8 mouse cellular contexts compared by ENCODE assay signal in the genomic region with DNA sequence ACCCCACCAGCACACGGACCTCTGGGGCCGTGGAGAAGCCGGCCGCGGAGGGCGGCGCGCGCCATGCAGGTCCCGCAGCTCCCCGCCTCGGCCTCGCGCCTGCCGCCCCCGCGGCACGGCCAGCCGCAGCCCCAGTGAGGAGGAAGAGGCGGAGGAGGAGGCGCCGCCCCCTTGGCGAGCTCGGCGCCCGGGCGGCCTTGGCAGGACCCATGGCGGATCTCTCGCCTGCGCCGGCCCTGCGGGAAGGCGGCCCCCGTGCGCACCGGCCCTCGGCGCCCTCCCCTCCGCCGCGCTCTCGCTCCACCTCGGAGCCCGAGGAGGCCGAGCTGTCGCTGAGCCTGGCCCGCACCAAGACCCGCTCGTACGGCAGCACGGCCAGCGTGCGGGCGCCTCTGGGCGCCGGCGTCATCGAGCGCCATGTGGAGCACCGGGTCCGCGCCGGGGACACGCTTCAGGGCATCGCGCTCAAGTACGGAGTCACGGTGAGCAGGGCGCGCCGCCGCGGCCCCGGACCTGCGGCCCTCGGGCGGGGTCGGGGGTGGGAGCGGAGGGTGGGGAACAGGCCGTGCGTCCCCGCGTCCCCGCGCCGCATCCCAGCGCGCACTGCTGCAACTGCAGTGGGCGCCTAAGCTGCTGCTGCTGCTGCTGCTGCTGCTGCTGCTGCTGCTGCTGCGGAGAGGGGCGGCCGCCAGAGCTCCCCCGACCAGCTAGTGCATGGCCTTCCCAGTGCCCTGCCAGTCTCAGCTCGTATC. TPM values are rescaled to one million over a fixed set of nuclear protein-coding genes. Genes with fewer than 3 reads are reported as not detected.
A peak's percentile ranks its signal among the peaks of the same experiment; 100 is the strongest.
DNase-seq lines count a peak whose midpoint lies in the region; ATAC-seq and TF ChIP-seq lines count a peak whose summit lies in the region.

A gene (plus strand): TSS at position 186 of the 752 bp plus-strand sequence.

- peak within 1 kb of the TSS; percentile 84 for H3K27ac ChIP-seq in forebrain, embryonic 14.5 days (ENCODE audit: low read depth, low read length)
- H3K27ac ChIP-seq in heart, postnatal 0 days (ENCODE audit: low read depth): peak within 1 kb of the TSS; percentile 74
- H3K27ac ChIP-seq in liver, embryonic 16.5 days (ENCODE audit: low read length): no peak within 1 kb of the TSS
- H3K27ac ChIP-seq in neural tube, embryonic 15.5 days (replicated peaks): peak within 1 kb of the TSS; percentile 96

- H3K4me1 ChIP-seq in E14TG2a.4 (replicated peaks; ENCODE audit: low read depth, low read length): peaks cover 13% of the 10 kb centered on the region
- peaks cover 3% of the 10 kb centered on the region for H3K4me1 ChIP-seq in forebrain, embryonic 14.5 days (ENCODE audit: control insufficient read depth, insufficient read depth, low read length)
- no peaks in the 10 kb centered on the region for H3K4me1 ChIP-seq in heart, postnatal 0 days (ENCODE audit: control insufficient read depth, insufficient read depth)
- H3K4me1 ChIP-seq in liver, embryonic 16.5 days (ENCODE audit: control insufficient read depth, low read depth, low read length): no peaks in the 10 kb centered on the region
- H3K4me1 ChIP-seq in neural tube, embryonic 15.5 days: peaks cover 19% of the 10 kb centered on the region

- no peak for TF ChIP-seq CTCF in E14TG2a.4 (conservative IDR thresholded peaks at IDR 0.05; ENCODE audit: low read length)
- no peak for TF ChIP-seq CTCF in heart, postnatal 0 days (IDR thresholded peaks at IDR 0.05; ENCODE audit: low read depth)

- WGBS in forebrain, embryonic 14.5 days: under 1% methylated on average over 43 of the region's 94 CpGs
- WGBS in heart, postnatal 0 days: under 1% methylated on average over 82 of the region's 94 CpGs
- WGBS in liver, embryonic 16.5 days (ENCODE audit: insufficient replicate concordance): under 1% methylated on average over 80 of the region's 94 CpGs
- under 1% methylated on average over 89 of the region's 94 CpGs for WGBS in neural tube, embryonic 15.5 days

- no peaks in the 10 kb centered on the region for H3K9me3 ChIP-seq in E14TG2a.4 (ENCODE audit: low read length)
- H3K9me3 ChIP-seq in forebrain, embryonic 14.5 days (replicated peaks; ENCODE audit: control insufficient read depth, low read length): no peaks in the 10 kb centered on the region
- no peaks in the 10 kb centered on the region for H3K9me3 ChIP-seq in heart, postnatal 0 days (replicated peaks; ENCODE audit: control insufficient read depth, low read length)
- no peaks in the 10 kb centered on the region for H3K9me3 ChIP-seq in liver, embryonic 16.5 days (replicated peaks; ENCODE audit: control insufficient read depth, low read length)
- H3K9me3 ChIP-seq in neural tube, embryonic 15.5 days (replicated peaks): no peaks in the 10 kb centered on the region

- H3K9ac ChIP-seq in forebrain, embryonic 14.5 days (ENCODE audit: low read length): peak within 1 kb of the TSS; percentile 90
- peak within 1 kb of the TSS; percentile 79 for H3K9ac ChIP-seq in heart, postnatal 0 days (replicated peaks; ENCODE audit: low read depth, low read length)
- peak within 1 kb of the TSS; percentile 39; the same call in 1 of the 2 replicates for H3K9ac ChIP-seq in liver, embryonic 16.5 days (ENCODE audit: low read depth, low read length)
- peak within 1 kb of the TSS; percentile 94 for H3K9ac ChIP-seq in neural tube, embryonic 15.5 days (replicated peaks)

- peak; percentile 25 for DNase-seq in c-Kit-positive CD71-negative TER-119-negative erythroid progenitor cells, embryonic 14.5 days (ENCODE audit: low read depth)
- DNase-seq in forebrain, embryonic 14.5 days (ENCODE audit: low spot score): peak; percentile 72
- peak; percentile 30 for DNase-seq in heart, postnatal 0 days (ENCODE audit: low spot score)
- DNase-seq in kidney, postnatal 36 days: peak; percentile 18 to 68
- peak; percentile 34 to 46 for DNase-seq in thymus, postnatal 36 days

- no peak for TF ChIP-seq EP300 in heart, postnatal 0 days (IDR thresholded peaks at IDR 0.05; ENCODE audit: low read depth)

- peak within 1 kb of the TSS; percentile 86 for H3K4me2 ChIP-seq in forebrain, embryonic 14.5 days (ENCODE audit: low read length)
- H3K4me2 ChIP-seq in heart, postnatal 0 days (ENCODE audit: low read depth, low read length): peak within 1 kb of the TSS; percentile 92
- peak within 1 kb of the TSS; percentile 74 for H3K4me2 ChIP-seq in liver, embryonic 16.5 days (ENCODE audit: low read depth, low read length)
- H3K4me2 ChIP-seq in neural tube, embryonic 15.5 days: peak within 1 kb of the TSS; percentile 90

- H3K36me3 ChIP-seq in E14TG2a.4 (ENCODE audit: insufficient read depth, low read length): no peaks in the 10 kb centered on the region
- H3K36me3 ChIP-seq in forebrain, embryonic 14.5 days (ENCODE audit: control insufficient read depth, insufficient read depth, low read length): no peaks in the 10 kb centered on the region
- no peaks in the 10 kb centered on the region for H3K36me3 ChIP-seq in heart, postnatal 0 days (replicated peaks; ENCODE audit: control insufficient read depth, insufficient read depth, low read length)
- H3K36me3 ChIP-seq in liver, embryonic 16.5 days (ENCODE audit: control insufficient read depth, insufficient read depth): no peaks in the 10 kb centered on the region
- no peaks in the 10 kb centered on the region for H3K36me3 ChIP-seq in neural tube, embryonic 15.5 days

- ATAC-seq in forebrain, embryonic 14.5 days: peak; percentile 90
- ATAC-seq in heart, postnatal 0 days (ENCODE audit: insufficient read depth, low read depth): peak; percentile 83
- peak; percentile 70 for ATAC-seq in liver, embryonic 16.5 days (ENCODE audit: low read depth)
- ATAC-seq in neural tube, embryonic 15.5 days (ENCODE audit: low FRiP score): peak; percentile 91

- H3K4me3 ChIP-seq in E14TG2a.4 (replicated peaks; ENCODE audit: low read length): peak within 1 kb of the TSS; percentile 88
- peak within 1 kb of the TSS; percentile 81 for H3K4me3 ChIP-seq in forebrain, embryonic 14.5 days (ENCODE audit: low read depth, low read length)
- H3K4me3 ChIP-seq in heart, postnatal 0 days (ENCODE audit: low read depth, low read length): peak within 1 kb of the TSS; percentile 77
- H3K4me3 ChIP-seq in liver, embryonic 16.5 days (ENCODE audit: low read depth, low read length): peak within 1 kb of the TSS; percentile 62
- H3K4me3 ChIP-seq in neural tube, embryonic 15.5 days (replicated peaks): peak within 1 kb of the TSS; percentile 75

- H3K27me3 ChIP-seq in E14TG2a.4 (ENCODE audit: insufficient read depth, low read length): peaks cover 54% of the 10 kb centered on the region
- H3K27me3 ChIP-seq in forebrain, embryonic 14.5 days (replicated peaks; ENCODE audit: control insufficient read depth, insufficient read depth, low read length): no peaks in the 10 kb centered on the region
- H3K27me3 ChIP-seq in heart, postnatal 0 days (ENCODE audit: control insufficient read depth, insufficient read depth, low read length): no peaks in the 10 kb centered on the region
- H3K27me3 ChIP-seq in liver, embryonic 16.5 days (ENCODE audit: control insufficient read depth, insufficient read depth, low read depth, low read length): peaks cover 26% of the 10 kb centered on the region
- H3K27me3 ChIP-seq in neural tube, embryonic 15.5 days (replicated peaks): no peaks in the 10 kb centered on the region

RNA-seq across cellular contexts. Expression of the gene that starts here (rescaled TPM):
- polyA plus RNA-seq in forebrain, embryonic 14.5 days (2014; fragmentation: Nextera tagmentation; extraction: Ambion mirVana): 26.0 and 34.1 TPM in 2 replicates
- 11.9 and 12.0 TPM in 2 replicates for total RNA-seq in heart, postnatal 0 days (2014; rRNA removed; ENCODE audit: low replicate concordance)
- polyA plus RNA-seq in heart, postnatal 0 days (2015; fragmentation: Nextera tagmentation; extraction: Ambion mirVana): 20.4 and 21.2 TPM in 2 replicates
- 2.1 and 2.8 TPM in 2 replicates for polyA plus RNA-seq in liver, embryonic 16.5 days (2015; fragmentation: Nextera tagmentation; extraction: Ambion mirVana)
- polyA plus RNA-seq in neural tube, embryonic 15.5 days (2015; fragmentation: Nextera tagmentation; extraction: Ambion mirVana): 33.8 and 39.5 TPM in 2 replicates

Comparison
In these comparisons a context has a peak if more than half of its experiments do, and no peak if none do; other contexts are left out.
1. H3K9ac ChIP-seq: peak in every context shown above with its lines; median percentile 94 in neural tube, embryonic 15.5 days; 90 in forebrain, embryonic 14.5 days; 79 in heart, postnatal 0 days; 39 in liver, embryonic 16.5 days.